Mouse (Mus musculus): ENCODE results near the gene Vps37c. TPM values are rescaled to one million over a fixed set of nuclear protein-coding genes. Genes with fewer than 3 reads are reported as not detected.

The Vps37c gene
- polyA plus RNA-seq, 1 experiment: 30.2 TPM

DNA sequence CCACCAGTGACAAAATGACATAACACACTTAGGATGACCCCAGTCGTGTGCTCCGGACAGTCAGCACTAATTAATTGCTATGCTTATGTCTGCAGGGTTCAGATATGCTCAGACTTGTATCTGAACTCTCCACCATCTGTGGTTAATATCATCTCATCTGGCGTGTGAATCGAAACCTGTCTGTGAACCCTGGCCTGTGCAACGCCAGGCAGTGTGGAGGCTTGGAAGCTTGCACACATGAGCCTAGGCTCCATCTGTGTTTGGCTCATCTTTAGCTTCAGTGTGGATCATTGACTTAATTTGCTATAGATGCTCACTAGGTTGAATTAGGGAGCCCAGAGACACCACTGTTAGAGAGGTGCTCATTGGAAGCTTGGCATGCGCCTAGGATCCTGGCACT, 73.9 kb downstream of the Vps37c start:
- TF ChIP-seq REST (IDR thresholded peaks at IDR 0.05; ENCODE audit: insufficient read depth, insufficient read length) (no peak), MAX (IDR thresholded peaks at IDR 0.05; ENCODE audit: low read depth) (no peak), MYOD1 (IDR thresholded peaks at IDR 0.05; ENCODE audit: control insufficient read depth in 1 of 3, insufficient read length in 2 of 3, low read depth in 2 of 3) (no peak), MYOG (IDR thresholded peaks at IDR 0.05; ENCODE audit: control insufficient read depth in 1 of 3, insufficient read depth in 1 of 3, insufficient read length in 2 of 3, low read depth in 2 of 3) (no peak), E2F4 (IDR thresholded peaks at IDR 0.05; ENCODE audit: insufficient read depth) (no peak), USF1 (IDR thresholded peaks at IDR 0.05; ENCODE audit: low read depth) (no peak), POLR2A (IDR thresholded peaks at IDR 0.05; ENCODE audit: insufficient read length, low read depth) (no peak), POLR2AphosphoS2 (IDR thresholded peaks at IDR 0.05; ENCODE audit: insufficient read length, low read depth) (no peak), TCF3 (IDR thresholded peaks at IDR 0.05; ENCODE audit: insufficient read length, low read depth) (no peak)
- H3K79me2 ChIP-seq (ENCODE audit: control insufficient read depth, insufficient read depth): no peaks in the 10 kb centered on the region
- no peak overlapping the region for H3K4me3 ChIP-seq
- no peaks in the 10 kb centered on the region for H3K27me3 ChIP-seq (ENCODE audit: control insufficient read depth, insufficient read depth, insufficient read length)
- no peak overlapping the region for H3ac ChIP-seq (ENCODE audit: control insufficient read depth, insufficient read length)
- no peaks in the 10 kb centered on the region for H3K36me3 ChIP-seq (ENCODE audit: control insufficient read depth, insufficient read depth)
- H3K4me2 ChIP-seq (ENCODE audit: low read depth): no peak overlapping the region

DNA sequence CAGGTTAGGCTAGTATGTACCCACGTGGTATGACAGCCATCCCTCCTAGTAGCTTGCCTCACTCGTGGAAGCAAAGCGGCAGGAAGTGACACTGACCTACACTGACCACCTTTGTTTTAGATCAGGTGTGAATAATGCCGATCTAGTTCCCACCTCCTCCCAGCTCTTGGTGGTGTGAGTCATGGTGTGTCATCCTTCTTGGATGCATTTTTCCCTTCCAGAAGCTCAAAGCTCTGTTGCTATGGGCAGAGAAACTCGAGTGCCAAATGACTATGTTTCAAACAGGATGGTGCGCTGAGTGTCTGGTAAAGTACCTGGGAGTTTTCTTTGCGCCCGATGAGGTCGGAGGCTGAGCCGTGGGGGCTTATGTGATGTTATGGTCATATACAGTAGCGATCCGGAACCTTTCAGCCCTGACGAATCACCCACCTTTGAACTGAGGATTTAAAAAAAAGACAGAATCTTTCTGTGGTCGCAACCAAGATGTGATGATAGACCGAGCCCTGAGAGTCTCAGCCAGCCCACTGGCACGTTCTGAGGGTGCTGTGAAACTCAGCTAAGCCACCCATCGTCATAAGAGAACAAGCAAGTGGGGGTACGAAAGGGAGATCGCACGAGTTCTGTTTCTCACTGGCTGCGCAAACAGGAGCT, 75.0 kb downstream of the Vps37c start:
- no peak overlapping the region for H3ac ChIP-seq (ENCODE audit: control insufficient read depth, insufficient read length)
- no peaks in the 10 kb centered on the region for H3K27me3 ChIP-seq (ENCODE audit: control insufficient read depth, insufficient read depth, insufficient read length)
- no peaks in the 10 kb centered on the region for H3K79me2 ChIP-seq (ENCODE audit: control insufficient read depth, insufficient read depth)
- TF ChIP-seq E2F4 (IDR thresholded peaks at IDR 0.05; ENCODE audit: insufficient read depth): no peak
- no peak for TF ChIP-seq USF1 (IDR thresholded peaks at IDR 0.05; ENCODE audit: low read depth)
- TF ChIP-seq POLR2A (IDR thresholded peaks at IDR 0.05; ENCODE audit: insufficient read length, low read depth): no peak
- no peak for TF ChIP-seq SRF (IDR thresholded peaks at IDR 0.05; ENCODE audit: control insufficient read depth, insufficient read length, low read depth)
- TF ChIP-seq MYOG (IDR thresholded peaks at IDR 0.05; ENCODE audit: control insufficient read depth in 1 of 3, insufficient read depth in 1 of 3, insufficient read length in 2 of 3, low read depth in 2 of 3): no peak
- TF ChIP-seq TCF3 (IDR thresholded peaks at IDR 0.05; ENCODE audit: insufficient read length, low read depth): no peak
- TF ChIP-seq CEBPB (IDR thresholded peaks at IDR 0.05; ENCODE audit: insufficient read depth, poor library complexity, severe bottlenecking): no peak
- TF ChIP-seq MYOD1 (IDR thresholded peaks at IDR 0.05; ENCODE audit: control insufficient read depth in 1 of 3, insufficient read length in 2 of 3, low read depth in 2 of 3): no peak
- TF ChIP-seq POLR2AphosphoS2 (IDR thresholded peaks at IDR 0.05; ENCODE audit: insufficient read length, low read depth): no peak
- no peak for TF ChIP-seq REST (IDR thresholded peaks at IDR 0.05; ENCODE audit: insufficient read depth, insufficient read length)
- peak overlapping the region; percentile 38 for H3K4me2 ChIP-seq (ENCODE audit: low read depth)
- H3K36me3 ChIP-seq (ENCODE audit: control insufficient read depth, insufficient read depth): no peaks in the 10 kb centered on the region
- H3K4me3 ChIP-seq: no peak overlapping the region

Other genes starting within 250 kb of the Vps37c start
- 1.3 TPM for gene Lrrc10b, start 231.3 kb upstream of the Vps37c start, polyA plus RNA-seq (2012; fragmentation: generic; extraction: Trizol)
- gene Ppp1r32, start 205.8 kb upstream of the Vps37c start, polyA plus RNA-seq (2012; fragmentation: generic; extraction: Trizol): 0.11 TPM
- 23.4 TPM for gene Cpsf7, start 163.5 kb upstream of the Vps37c start, polyA plus RNA-seq (2012; fragmentation: generic; extraction: Trizol)
- 36.3 TPM for gene Sdhaf2, start 162.6 kb upstream of the Vps37c start, polyA plus RNA-seq (2012; fragmentation: generic; extraction: Trizol)
- 12.9 TPM for gene Tmem216, start 132.5 kb upstream of the Vps37c start, polyA plus RNA-seq (2012; fragmentation: generic; extraction: Trizol)
- 21.7 TPM for gene Cyb561a3, start 111.6 kb upstream of the Vps37c start, polyA plus RNA-seq (2012; fragmentation: generic; extraction: Trizol)
- gene Tmem138, start 111.4 kb upstream of the Vps37c start, polyA plus RNA-seq (2012; fragmentation: generic; extraction: Trizol): 16.0 TPM
- gene Ddb1, start 83.4 kb upstream of the Vps37c start, polyA plus RNA-seq (2012; fragmentation: generic; extraction: Trizol): 571 TPM
- 16.7 TPM for gene Tkfc, start 83.1 kb upstream of the Vps37c start, polyA plus RNA-seq (2012; fragmentation: generic; extraction: Trizol)
- 0.05 TPM for gene Vwce, start 54.5 kb upstream of the Vps37c start, polyA plus RNA-seq (2012; fragmentation: generic; extraction: Trizol)
- 0.04 TPM for gene Pga5, start 10.7 kb upstream of the Vps37c start, polyA plus RNA-seq (2012; fragmentation: generic; extraction: Trizol)
- gene Cd5, start 50.3 kb downstream of the Vps37c start, polyA plus RNA-seq (2012; fragmentation: generic; extraction: Trizol): not detected
- not detected for gene Cd6, start 141.3 kb downstream of the Vps37c start, polyA plus RNA-seq (2012; fragmentation: generic; extraction: Trizol)
- gene Slc15a3, start 151.0 kb downstream of the Vps37c start, polyA plus RNA-seq (2012; fragmentation: generic; extraction: Trizol): 0.02 TPM
- gene Tmem132a, start 181.2 kb downstream of the Vps37c start, polyA plus RNA-seq (2012; fragmentation: generic; extraction: Trizol): 118 TPM
- gene Tmem109, start 193.3 kb downstream of the Vps37c start, polyA plus RNA-seq (2012; fragmentation: generic; extraction: Trizol): 223 TPM
- gene Prpf19, start 206.5 kb downstream of the Vps37c start, polyA plus RNA-seq (2012; fragmentation: generic; extraction: Trizol): 222 TPM
- 0.05 TPM for gene Zp1, start 231.9 kb downstream of the Vps37c start, polyA plus RNA-seq (2012; fragmentation: generic; extraction: Trizol)
- 0.10 TPM for gene Ptgdr2, start 248.4 kb downstream of the Vps37c start, polyA plus RNA-seq (2012; fragmentation: generic; extraction: Trizol)